10 mouse cellular contexts compared by ENCODE assay signal in genomic region chr11:61946608-61947007, GRCm38 (mm10).
"Had no signal": no experiment of that assay in that cellular context is flagged by ENCODE, and none has a peak within 500 bp of the region (broad histone marks: within the 10 kb centered on the region; RNA-seq: fewer than 3 reads in every experiment).

No protein-coding gene starts in this region.

- DNase-seq: kidney, adult 11 months; kidney, adult 8-10 months; kidney, postnatal 10 days; layer of hippocampus, postnatal 36 days; lung, embryonic 14.5 days; right cerebral cortex, adult 18-20 months; thymus, adult 18-20 months; thymus, postnatal 36 days had no signal

- ATAC-seq: lung, postnatal 0 days; midbrain, embryonic 15.5 days had no signal
